Mouse (Mus musculus): ENCODE data around the gene Sgip1.
A peak's percentile ranks its signal among the peaks of the same experiment; 100 is the strongest.

Gene Sgip1

GRCm38 (mm10) chr4:102976290-102977275 lies 235.5 kb downstream of the Sgip1 start:
- no peak for DNase-seq (ENCODE audit: low read depth, low spot score)

- no peak for DNase-seq (ENCODE audit: low read depth, low spot score)
Measured at GRCm38 (mm10) chr4:102977778-102978321, 236.8 kb downstream of the Sgip1 start.

GRCm38 (mm10) chr4:102978440-102978839 lies 237.3 kb downstream of the Sgip1 start, which contains the start of gene Tctex1d1:
Gene Tctex1d1, plus strand, starts transcription at chr4:102978606.
- DNase-seq (ENCODE audit: low read depth, low spot score) = no peak

- no peak for DNase-seq (ENCODE audit: low read depth, low spot score)
Measured at GRCm38 (mm10) chr4:102979385-102979784, 238.3 kb downstream of the Sgip1 start.

- DNase-seq (ENCODE audit: low read depth, low spot score) = no peak
Measured at GRCm38 (mm10) chr4:102981709-102982108, 240.6 kb downstream of the Sgip1 start.

GRCm38 (mm10) chr4:102986173-102986572 lies 245.1 kb downstream of the Sgip1 start:
- DNase-seq (ENCODE audit: low read depth, low spot score) = no peak

- DNase-seq (ENCODE audit: low read depth, low spot score) = peak; percentile 32
Measured at GRCm38 (mm10) chr4:102986917-102987316, 245.8 kb downstream of the Sgip1 start.

- no peak for DNase-seq (ENCODE audit: low read depth, low spot score)
Measured at GRCm38 (mm10) chr4:102987325-102987724, 246.2 kb downstream of the Sgip1 start.

- DNase-seq (ENCODE audit: low read depth, low spot score) = no peak
Measured at GRCm38 (mm10) chr4:102987756-102988155, 246.7 kb downstream of the Sgip1 start.

GRCm38 (mm10) chr4:102988526-102988925 lies 247.4 kb downstream of the Sgip1 start:
- DNase-seq (ENCODE audit: low read depth, low spot score) = no peak

- DNase-seq (ENCODE audit: low read depth, low spot score) = no peak
Measured at GRCm38 (mm10) chr4:102989391-102989790, 248.3 kb downstream of the Sgip1 start.

GRCm38 (mm10) chr4:102990016-102990415 lies 248.9 kb downstream of the Sgip1 start:
- no peak for DNase-seq (ENCODE audit: low read depth, low spot score)

GRCm38 (mm10) chr4:102990595-102991340 lies 249.7 kb downstream of the Sgip1 start:
- DNase-seq (ENCODE audit: low read depth, low spot score) = no peak

- no peak for DNase-seq (ENCODE audit: low read depth, low spot score)
Measured at GRCm38 (mm10) chr4:102991685-102992084, 250.6 kb downstream of the Sgip1 start.

- DNase-seq (ENCODE audit: low read depth, low spot score) = no peak
Measured at GRCm38 (mm10) chr4:103004681-103005080, 263.6 kb downstream of the Sgip1 start.

GRCm38 (mm10) chr4:103005190-103005945 lies 264.3 kb downstream of the Sgip1 start:
- no peak for DNase-seq (ENCODE audit: low read depth, low spot score)

GRCm38 (mm10) chr4:103006266-103006665 lies 265.2 kb downstream of the Sgip1 start:
- no peak for DNase-seq (ENCODE audit: low read depth, low spot score)

- DNase-seq (ENCODE audit: low read depth, low spot score) = no peak
Measured at GRCm38 (mm10) chr4:103006943-103007418, 265.9 kb downstream of the Sgip1 start.

GRCm38 (mm10) chr4:103010734-103011133 lies 269.6 kb downstream of the Sgip1 start:
- DNase-seq (ENCODE audit: low read depth, low spot score) = no peak

GRCm38 (mm10) chr4:103011823-103012222 lies 270.7 kb downstream of the Sgip1 start:
- DNase-seq (ENCODE audit: low read depth, low spot score) = no peak

- no peak for DNase-seq (ENCODE audit: low read depth, low spot score)
Measured at GRCm38 (mm10) chr4:103013490-103013889, 272.4 kb downstream of the Sgip1 start.
